Mouse (Mus musculus) neural tube, embryonic 15.5 days (tissue): Measurements from ENCODE around the gene Fgfr4. TPM values are rescaled to one million over a fixed set of nuclear protein-coding genes. Genes with fewer than 3 reads are reported as not detected.
"Not testable (repeated sequence)": the region's sequence is repeated elsewhere in the genome, so short reads cannot be mapped to it uniquely, and the experiment has no call there.

Experiments used
- ATAC-seq: fragments of 200-750 bp; cut with Nextera tagmentation; 2 replicates; pipeline ENCODE4 v1.8.0; 2017; ENCODE audit warnings: mild to moderate bottlenecking, moderate TSS enrichment, moderate library complexity; ENCODE audit not compliant: low FRiP score
- H3K27ac ChIP-seq: fragments of 300-500 bp; sonication (generic); replicated peaks from 2 replicates; pipeline ENCODE4 v1.5.1; 2015; ENCODE audit warnings: mild to moderate bottlenecking, inconsistent platforms
- H3K27me3 ChIP-seq: fragments of 300-500 bp; sonication (generic); replicated peaks from 2 replicates; pipeline ENCODE4 v1.6.1; 2015; ENCODE audit warnings: inconsistent platforms
- H3K36me3 ChIP-seq: fragments of 300-500 bp; sonication (generic); 2 replicates; pipeline ENCODE4 v1.6.1; 2015; ENCODE audit warnings: inconsistent platforms
- H3K4me1 ChIP-seq: fragments of 300-500 bp; sonication (generic); 2 replicates; pipeline ENCODE4 v1.6.1; 2015; ENCODE audit warnings: inconsistent platforms
- H3K4me2 ChIP-seq: fragments of 300-500 bp; sonication (generic); 2 replicates; pipeline ENCODE4 v1.6.1; 2015; ENCODE audit warnings: inconsistent platforms, mild to moderate bottlenecking, moderate library complexity
- H3K4me3 ChIP-seq: fragments of 300-500 bp; sonication (generic); replicated peaks from 2 replicates; pipeline ENCODE4 v1.5.1; 2015; ENCODE audit warnings: mild to moderate bottlenecking, inconsistent platforms
- H3K9ac ChIP-seq: fragments of 300-500 bp; sonication (generic); replicated peaks from 2 replicates; pipeline ENCODE4 v1.6.1; 2015; ENCODE audit warnings: mild to moderate bottlenecking, inconsistent platforms
- H3K9me3 ChIP-seq: fragments of 300-500 bp; sonication (generic); replicated peaks from 2 replicates; pipeline ENCODE4 v1.6.1; 2016; ENCODE audit warnings: inconsistent platforms
- WGBS: fragments of 180-500 bp; shearing (Covaris S2); methylation state at CpG from one replicate; pipeline ENCODE4 v1.1.7; 2015; ENCODE audit warnings: mixed read lengths; 5-methylcytosine and 5-hydroxymethylcytosine counted together
- polyA plus RNA-seq: library from polyadenylated mRNA; unstranded; fragments of >200 nt; fragmentation: Nextera tagmentation; extraction: Ambion mirVana; gene quantifications from 2 replicates; pipeline ENCODE4 v1.2.1, GENCODE M21; 2015

Gene Fgfr4
- polyA plus RNA-seq, 1 experiment from 2014 or later = 1.7 TPM

DNA sequence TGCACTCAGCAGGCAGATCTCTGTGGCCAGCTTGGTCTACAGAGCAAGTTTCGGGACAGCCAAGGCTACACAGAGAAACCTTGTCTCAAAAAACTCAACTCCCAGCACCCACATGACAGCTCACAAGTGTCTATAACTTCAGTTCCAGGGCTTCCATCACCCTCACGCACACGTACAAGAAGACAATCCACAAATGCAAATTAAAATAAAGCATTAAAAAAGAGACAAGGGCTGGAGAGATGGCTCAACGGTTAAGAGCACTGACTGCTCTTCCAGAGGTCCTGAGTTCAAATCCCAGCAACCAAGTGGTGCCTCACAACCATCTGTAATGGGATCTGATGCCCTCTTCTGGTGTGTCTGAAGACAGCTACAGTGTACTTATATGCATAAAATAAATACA lies 50.3 kb downstream of the Fgfr4 start:
- H3K9me3 ChIP-seq, H3K27me3 ChIP-seq, H3K4me3 ChIP-seq, H3K4me1 ChIP-seq, ATAC-seq, H3K4me2 ChIP-seq, H3K27ac ChIP-seq, H3K36me3 ChIP-seq, H3K9ac ChIP-seq: not testable (repeated sequence)
- 89% methylated on average over 4 of the region's 4 CpGs for WGBS

DNA sequence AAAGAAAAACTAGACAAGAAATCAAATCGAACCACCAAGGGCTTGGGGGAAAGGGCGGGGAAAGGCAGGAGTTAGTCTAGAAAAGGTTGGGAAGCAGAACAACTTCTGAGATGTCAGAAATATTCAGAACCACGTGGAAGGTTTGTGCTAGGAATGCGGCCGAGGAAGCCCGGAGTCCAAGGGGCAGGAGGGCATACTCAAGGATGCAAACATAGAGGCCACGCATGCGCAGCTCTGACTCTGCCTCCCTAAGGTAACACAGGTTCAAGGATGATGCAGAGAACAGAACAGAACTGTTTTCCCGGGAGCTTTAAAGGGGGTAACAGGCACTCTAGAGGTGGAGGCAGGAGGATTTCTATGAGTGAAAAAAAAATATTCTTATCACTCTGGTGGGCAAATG lies 51.3 kb downstream of the Fgfr4 start:
- WGBS = 84% methylated on average over 9 of the region's 9 CpGs
- Histone ChIP-seq H3K9ac (no peak overlapping the region), H3K27me3 (no peaks in the 10 kb centered on the region), H3K9me3 (no peaks in the 10 kb centered on the region), H3K27ac (no peak overlapping the region), H3K36me3 (no peaks in the 10 kb centered on the region), H3K4me3 (no peak overlapping the region), H3K4me2 (no peak overlapping the region), H3K4me1 (no peaks in the 10 kb centered on the region)
- ATAC-seq = no peak

DNA sequence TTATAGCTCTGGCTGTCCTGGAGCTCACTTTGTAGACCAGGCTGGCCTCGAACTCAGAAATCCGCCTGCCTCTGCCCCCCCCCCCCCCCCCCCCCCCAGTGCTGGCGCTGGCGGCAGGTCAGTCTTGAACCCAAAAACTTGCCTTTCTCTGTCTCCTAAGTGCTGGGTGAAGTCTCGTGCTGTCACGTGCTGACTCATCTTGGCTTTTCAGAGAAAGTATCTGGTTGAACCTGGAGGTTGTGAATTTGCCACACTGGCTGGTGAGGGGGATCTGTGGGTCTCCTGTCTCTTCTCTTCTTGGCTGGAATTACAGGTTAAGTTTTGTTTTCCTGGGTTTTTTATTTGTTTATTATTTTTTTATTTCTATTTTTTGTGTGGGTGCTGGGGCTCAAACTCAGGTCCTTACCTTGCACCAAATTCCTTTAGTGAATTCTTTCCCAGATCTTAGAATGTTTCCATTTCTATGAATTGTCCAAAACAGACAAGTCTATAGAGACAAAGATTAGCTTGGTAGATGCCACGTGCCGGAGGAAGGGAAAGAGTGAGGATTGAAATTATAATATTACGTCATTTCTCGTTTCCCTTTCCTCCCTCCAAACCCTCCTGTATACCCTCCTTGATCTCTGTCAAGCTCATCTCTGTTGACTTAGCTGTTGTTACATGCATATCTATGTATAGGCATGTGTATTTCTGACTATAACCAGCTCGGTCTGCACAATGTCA lies 52.4 kb downstream of the Fgfr4 start:
- ATAC-seq = no peak
- Histone ChIP-seq H3K9me3 (no peaks in the 10 kb centered on the region), H3K27me3 (no peaks in the 10 kb centered on the region), H3K4me3 (no peak overlapping the region), H3K4me2 (no peak overlapping the region), H3K9ac (no peak overlapping the region), H3K27ac (no peak overlapping the region), H3K36me3 (no peaks in the 10 kb centered on the region), H3K4me1 (peaks cover 7% of the 10 kb centered on the region)
- 90% methylated on average over 7 of the region's 11 CpGs for WGBS

DNA sequence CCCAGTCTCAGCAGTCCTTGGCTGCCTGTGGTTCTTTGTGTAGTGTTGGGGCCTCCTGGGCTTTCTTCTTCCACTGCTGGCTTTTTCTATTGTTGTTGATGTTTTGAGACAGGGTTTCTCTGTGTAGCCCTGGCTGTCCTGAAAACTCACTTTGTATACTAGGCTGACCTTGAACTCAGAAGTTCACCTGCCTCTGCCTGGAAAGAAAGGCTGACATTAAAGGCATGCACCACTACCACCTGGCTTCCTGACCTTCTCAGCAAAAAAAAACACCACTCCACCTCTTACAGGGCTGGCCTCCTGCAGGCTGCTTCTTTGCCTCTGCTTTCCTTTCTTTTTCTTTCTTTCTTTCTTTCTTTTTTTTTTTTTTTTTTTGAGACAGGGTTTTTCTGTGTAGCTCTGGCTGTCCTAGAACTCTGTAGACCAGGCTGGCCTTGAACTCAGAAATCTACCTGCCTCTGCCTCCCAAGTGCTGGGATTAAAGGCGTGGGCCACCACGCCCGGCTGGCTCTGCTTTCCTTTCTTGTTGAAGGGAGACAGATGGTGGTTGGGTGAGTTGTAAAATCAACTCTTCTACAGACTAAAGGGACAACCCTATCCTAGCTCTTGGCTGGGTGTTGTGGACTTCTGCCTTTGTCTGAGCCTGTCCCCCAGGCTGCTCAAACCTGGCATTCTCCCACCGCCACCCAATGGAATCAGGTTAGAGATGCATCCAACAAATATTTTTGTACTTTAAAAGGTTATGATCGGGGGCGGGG lies 53.2 kb downstream of the Fgfr4 start:
- Histone ChIP-seq H3K9ac (no peak overlapping the region), H3K27ac (no peak overlapping the region), H3K4me1 (peaks cover 15% of the 10 kb centered on the region), H3K4me2 (no peak overlapping the region), H3K9me3 (no peaks in the 10 kb centered on the region), H3K36me3 (no peaks in the 10 kb centered on the region), H3K27me3 (no peaks in the 10 kb centered on the region), H3K4me3 (no peak overlapping the region)
- no peak for ATAC-seq
- WGBS = 91% methylated on average over 6 of the region's 6 CpGs

DNA sequence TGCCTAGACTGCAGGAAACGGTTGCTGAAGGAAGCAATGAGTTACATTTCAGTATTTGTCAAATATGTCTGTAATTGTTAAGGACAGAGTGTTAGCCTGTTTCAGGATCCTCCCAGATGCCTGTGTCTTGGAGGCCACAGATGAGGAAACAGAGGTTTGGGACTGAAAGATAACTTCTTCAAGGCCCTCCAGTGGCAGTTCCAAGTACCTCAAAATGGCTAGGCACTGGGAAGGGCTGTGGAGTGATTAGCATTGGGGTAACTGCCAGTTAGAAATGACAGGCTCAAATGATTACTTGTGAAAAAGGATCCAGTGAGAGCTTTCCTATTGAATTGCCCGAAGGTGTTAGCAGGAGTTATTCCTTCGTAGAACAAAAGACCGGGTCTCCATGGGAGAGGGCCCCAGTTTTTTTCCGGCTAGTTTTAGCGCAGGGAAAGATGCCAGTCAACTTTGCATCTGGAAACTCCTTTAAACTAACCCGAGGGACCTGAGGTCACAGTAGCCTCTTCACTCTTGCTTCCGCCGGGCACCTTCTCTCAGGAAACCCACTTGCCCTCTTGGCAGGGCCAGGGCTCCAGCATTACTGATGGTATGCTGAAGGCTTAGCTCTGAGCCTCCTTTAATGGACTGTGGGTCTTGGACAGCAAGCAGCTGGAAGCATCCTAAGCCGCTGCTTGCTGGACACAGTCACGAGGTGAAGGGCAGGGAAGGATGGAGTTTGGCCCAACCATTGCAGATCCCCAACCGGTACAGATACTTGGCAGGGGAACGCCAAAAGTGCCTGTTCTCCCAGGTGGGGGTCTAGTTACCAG lies 56.6 kb downstream of the Fgfr4 start:
- no peak overlapping the region for H3K4me2 ChIP-seq
- H3K4me3 ChIP-seq = no peak overlapping the region
- no peaks in the 10 kb centered on the region for H3K27me3 ChIP-seq
- H3K9ac ChIP-seq = no peak overlapping the region
- no peak for ATAC-seq
- WGBS = 72% methylated on average over 13 of the region's 13 CpGs
- H3K9me3 ChIP-seq = no peaks in the 10 kb centered on the region
- no peak overlapping the region for H3K27ac ChIP-seq
- no peaks in the 10 kb centered on the region for H3K36me3 ChIP-seq
- peaks cover 35% of the 10 kb centered on the region for H3K4me1 ChIP-seq

DNA sequence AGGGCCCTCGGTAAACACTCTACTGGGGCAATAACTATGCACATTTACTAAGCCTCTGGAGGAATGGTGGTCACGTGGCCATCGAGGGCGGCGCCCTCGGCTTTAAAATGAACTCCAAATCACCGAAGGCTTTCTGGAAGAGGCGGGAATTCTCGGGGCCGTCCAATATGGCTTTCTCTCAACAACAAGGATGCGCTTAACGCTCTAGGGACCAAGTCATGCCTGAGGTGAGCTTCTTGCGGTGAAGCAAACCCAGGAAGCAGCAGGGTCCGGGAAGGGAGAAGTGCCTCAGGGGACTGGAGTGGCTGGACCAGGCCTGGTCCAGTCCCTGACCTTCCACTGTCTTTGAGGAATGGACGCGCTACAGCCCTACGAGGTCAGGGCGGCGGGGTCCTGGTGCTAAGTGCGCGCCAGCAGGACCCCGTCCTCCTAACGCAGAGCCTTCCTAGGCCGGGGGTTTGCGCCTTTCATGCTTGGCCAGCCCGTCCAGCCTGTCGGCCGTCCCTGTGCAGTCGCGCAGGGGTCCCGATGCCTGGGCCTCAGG lies 57.3 kb downstream of the Fgfr4 start, which contains the start of gene Nsd1:
Gene Nsd1 (plus strand): TSS at position 134 of the 544 bp plus-strand sequence.
- Histone ChIP-seq H3K4me3 (peak within 1 kb of the TSS; percentile 77), H3K4me1 (peaks cover 42% of the 10 kb centered on the region), H3K4me2 (peak within 1 kb of the TSS; percentile 69), H3K9ac (peak within 1 kb of the TSS; percentile 47), H3K36me3 (0 out of 2 replicates have a peak, but pooled peaks cover 3% of the 10 kb centered on the region), H3K9me3 (no peaks in the 10 kb centered on the region), H3K27me3 (no peaks in the 10 kb centered on the region), H3K27ac (peak within 1 kb of the TSS; percentile 95)
- ATAC-seq = no peak; the same call in 1 of the 2 replicates
- 23% methylated on average over 31 of the region's 31 CpGs for WGBS

DNA sequence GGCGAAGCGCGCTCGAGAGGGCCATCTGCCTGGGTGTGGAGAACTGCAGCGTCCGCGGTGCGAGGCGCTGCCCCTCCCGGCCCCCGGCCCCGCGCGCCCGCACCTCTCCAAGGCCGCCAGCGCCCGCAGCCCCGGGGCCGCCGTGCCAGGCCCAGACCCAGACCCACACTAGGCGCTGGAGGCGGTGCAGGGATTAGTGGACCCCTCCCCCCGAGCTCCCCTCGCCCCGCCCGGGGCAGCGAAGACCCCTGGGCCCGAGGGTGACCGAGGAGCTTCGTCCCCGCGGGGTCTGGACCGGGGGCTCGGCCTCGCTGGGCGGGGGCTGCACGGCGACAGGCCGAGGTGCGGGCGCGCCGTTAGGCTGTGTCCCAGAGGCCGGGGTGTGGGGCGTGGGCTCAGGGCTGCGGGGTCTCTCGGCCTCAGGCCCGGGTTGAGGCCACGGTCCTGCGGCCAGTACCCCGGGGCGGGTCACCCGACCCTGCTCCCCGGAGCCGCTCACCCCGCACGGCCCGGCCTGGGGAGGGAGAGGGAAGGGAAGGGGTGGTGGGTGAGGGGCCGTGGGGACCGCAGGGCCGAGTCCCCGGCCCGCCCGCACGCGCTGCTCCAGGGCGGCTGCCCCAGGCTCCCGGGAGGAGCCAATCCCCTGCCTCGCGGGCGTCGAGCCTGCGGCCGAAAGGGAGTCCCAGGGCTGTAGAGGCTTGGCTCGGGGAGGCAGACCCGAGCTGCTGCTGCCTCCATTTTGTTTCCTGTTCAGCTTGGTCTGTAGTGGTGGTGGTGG lies 57.9 kb downstream of the Fgfr4 start:
- Histone ChIP-seq H3K9ac (peak overlapping the region; percentile 47), H3K27me3 (no peaks in the 10 kb centered on the region), H3K9me3 (no peaks in the 10 kb centered on the region), H3K4me1 (peaks cover 47% of the 10 kb centered on the region), H3K27ac (peak overlapping the region; percentile 95), H3K36me3 (0 out of 2 replicates have a peak, but pooled peaks cover 3% of the 10 kb centered on the region), H3K4me2 (peak overlapping the region; percentile 69), H3K4me3 (peak overlapping the region; percentile 77)
- ATAC-seq = peak; percentile 50
- WGBS = under 1% methylated on average over 60 of the region's 77 CpGs

DNA sequence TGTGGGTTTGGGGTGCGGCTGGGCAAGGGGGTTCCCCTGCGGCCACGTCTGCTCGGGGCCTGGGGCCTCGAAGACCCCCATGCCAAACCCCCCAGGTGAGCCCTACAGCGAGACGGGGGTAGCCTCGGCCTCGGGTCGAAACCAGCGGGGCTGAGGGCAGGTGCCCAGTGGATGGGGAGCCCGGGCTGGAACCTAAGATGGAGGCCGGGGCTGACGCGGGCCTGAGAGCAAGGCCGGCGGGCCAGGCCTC lies 58.5 kb downstream of the Fgfr4 start:
- Histone ChIP-seq H3K36me3 (peaks cover 6% of the 10 kb centered on the region; the same call in 1 of the 2 replicates), H3K4me3 (peak overlapping the region; percentile 77), H3K9ac (peak overlapping the region; percentile 47), H3K27me3 (no peaks in the 10 kb centered on the region), H3K4me2 (peak overlapping the region; percentile 69), H3K27ac (peak overlapping the region; percentile 95), H3K9me3 (no peaks in the 10 kb centered on the region), H3K4me1 (peaks cover 52% of the 10 kb centered on the region)
- ATAC-seq = peak; percentile 51
- WGBS = 1% methylated on average over 17 of the region's 17 CpGs

DNA sequence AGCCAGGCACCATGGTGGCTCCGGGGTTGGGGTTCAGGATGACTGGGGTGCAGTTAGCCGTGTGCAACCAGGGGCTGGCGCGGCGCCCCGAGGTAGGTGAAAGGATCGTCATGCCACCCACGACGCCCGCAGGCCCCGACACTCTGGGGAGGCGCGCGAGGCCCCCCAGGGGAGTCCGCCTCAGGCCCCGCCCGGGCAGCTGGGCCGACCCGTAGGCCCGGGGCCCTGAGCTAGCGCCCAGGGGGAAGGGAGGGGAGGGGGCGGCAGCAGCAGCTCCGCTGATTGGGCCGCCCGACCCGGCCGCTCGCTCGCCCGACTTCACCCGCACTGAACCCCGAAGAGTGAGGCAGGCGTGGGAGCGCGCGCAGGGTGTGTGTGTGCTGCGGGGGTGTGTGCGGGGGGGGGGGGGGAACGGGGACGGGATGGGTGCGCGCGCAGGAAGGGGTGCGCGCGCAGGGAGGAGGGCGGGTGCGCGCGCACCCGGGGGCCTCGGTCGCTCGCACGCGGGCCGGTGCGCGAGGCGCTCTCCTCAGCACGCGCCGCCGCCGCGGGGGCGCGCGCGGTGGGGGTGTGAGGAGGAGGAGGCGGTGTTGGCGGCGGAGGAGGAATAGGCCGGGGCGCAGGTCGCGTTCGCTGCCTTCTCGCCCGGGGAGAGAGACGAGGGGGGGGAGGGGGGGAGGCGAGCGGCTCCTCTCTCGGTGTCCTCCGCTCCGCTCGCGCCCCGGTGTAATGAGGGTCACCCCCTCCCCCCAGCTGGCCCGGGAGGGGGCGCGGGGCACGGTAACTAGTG lies 59.0 kb downstream of the Fgfr4 start:
- Histone ChIP-seq H3K4me2 (peak overlapping the region; percentile 69), H3K27me3 (no peaks in the 10 kb centered on the region), H3K36me3 (peaks cover 9% of the 10 kb centered on the region; the same call in 1 of the 2 replicates), H3K4me3 (peak overlapping the region; percentile 77), H3K4me1 (peaks cover 57% of the 10 kb centered on the region), H3K27ac (peak overlapping the region; percentile 95), H3K9me3 (no peaks in the 10 kb centered on the region), H3K9ac (peak overlapping the region; percentile 84)
- WGBS = 1% methylated on average over 36 of the region's 93 CpGs
- peak; percentile 85 for ATAC-seq

DNA sequence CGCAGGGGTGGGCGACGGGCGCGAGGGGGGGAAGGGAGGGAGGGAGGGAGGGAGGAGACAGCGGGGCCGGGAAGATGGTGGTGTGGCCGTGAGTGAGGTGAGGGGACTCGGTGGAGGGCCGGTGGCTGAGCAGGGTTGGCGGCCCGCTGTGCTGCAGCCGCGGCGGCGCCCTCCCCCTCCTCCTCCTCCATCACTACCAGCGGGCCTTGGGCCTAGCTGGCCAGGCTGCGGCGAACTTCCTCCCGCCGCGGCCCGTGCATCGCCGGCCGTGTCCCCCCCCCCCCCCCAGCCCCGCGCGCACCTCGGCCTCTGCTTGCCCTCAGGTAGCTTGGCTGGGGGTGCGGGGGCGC lies 59.5 kb downstream of the Fgfr4 start:
- peak overlapping the region; percentile 95 for H3K27ac ChIP-seq
- peak overlapping the region; percentile 69 for H3K4me2 ChIP-seq
- peaks cover 63% of the 10 kb centered on the region for H3K4me1 ChIP-seq
- no peaks in the 10 kb centered on the region for H3K27me3 ChIP-seq
- 0% methylated on average over 18 of the region's 32 CpGs for WGBS
- peaks cover 10% of the 10 kb centered on the region; the same call in 1 of the 2 replicates for H3K36me3 ChIP-seq
- peak; percentile 71 for ATAC-seq
- H3K9ac ChIP-seq = peak overlapping the region; percentile 84
- H3K4me3 ChIP-seq = peak overlapping the region; percentile 77
- no peaks in the 10 kb centered on the region for H3K9me3 ChIP-seq
